Mouse (Mus musculus): ENCODE measurements around the gene Gas7.

The Gas7 gene

GRCm38 (mm10) chr11:67681871-67682270 is 226.6 kb downstream of the Gas7 start:
- no peak for DNase-seq (ENCODE audit: low read depth in 1 of 2, low spot score in 2 of 2)

GRCm38 (mm10) chr11:67686109-67686508 is 230.9 kb downstream of the Gas7 start:
- DNase-seq (ENCODE audit: low read depth in 1 of 2, low spot score in 2 of 2), result no peak

- no peak for DNase-seq (ENCODE audit: low read depth in 1 of 2, low spot score in 2 of 2)
Measured at GRCm38 (mm10) chr11:67694703-67695376, 239.6 kb downstream of the Gas7 start, which contains the start of gene Rcvrn. Gene Rcvrn (plus strand): TSS chr11:67695326.

- DNase-seq (ENCODE audit: low read depth in 1 of 2, low spot score in 2 of 2), result no peak
Measured at GRCm38 (mm10) chr11:67712976-67713375, 257.7 kb downstream of the Gas7 start.

- DNase-seq (ENCODE audit: low read depth in 1 of 2, low spot score in 2 of 2), result no peak
Measured at GRCm38 (mm10) chr11:67715382-67715781, 260.1 kb downstream of the Gas7 start.

GRCm38 (mm10) chr11:67721485-67721884 is 266.2 kb downstream of the Gas7 start:
- no peak for DNase-seq (ENCODE audit: low read depth in 1 of 2, low spot score in 2 of 2)

GRCm38 (mm10) chr11:67722399-67723156 is 267.3 kb downstream of the Gas7 start:
- DNase-seq (ENCODE audit: low read depth in 1 of 2, low spot score in 2 of 2), result no peak

GRCm38 (mm10) chr11:67723231-67724013 is 268.2 kb downstream of the Gas7 start:
- no peak for DNase-seq (ENCODE audit: low read depth in 1 of 2, low spot score in 2 of 2)

GRCm38 (mm10) chr11:67727095-67727494 is 271.9 kb downstream of the Gas7 start:
- DNase-seq (ENCODE audit: low read depth in 1 of 2, low spot score in 2 of 2), result no peak

GRCm38 (mm10) chr11:67728726-67729125 is 273.5 kb downstream of the Gas7 start:
- DNase-seq (ENCODE audit: low read depth in 1 of 2, low spot score in 2 of 2), result no peak

GRCm38 (mm10) chr11:67731056-67731455 is 275.8 kb downstream of the Gas7 start:
- DNase-seq (ENCODE audit: low read depth in 1 of 2, low spot score in 2 of 2), result no peak

GRCm38 (mm10) chr11:67733726-67734125 is 278.5 kb downstream of the Gas7 start:
- DNase-seq (ENCODE audit: low read depth in 1 of 2, low spot score in 2 of 2), result no peak

- no peak for DNase-seq (ENCODE audit: low read depth in 1 of 2, low spot score in 2 of 2)
Measured at GRCm38 (mm10) chr11:67734597-67734996, 279.4 kb downstream of the Gas7 start.

GRCm38 (mm10) chr11:67738345-67738744 is 283.1 kb downstream of the Gas7 start:
- DNase-seq (ENCODE audit: low read depth in 1 of 2, low spot score in 2 of 2), result no peak

All from monocyte, adult 2 months (primary cell).